Mouse (Mus musculus): ENCODE data around the gene Lin7a.

GRCm38 (mm10) chr10:107244691-107245530 lies 26.6 kb upstream of the Lin7a start:
- TF ChIP-seq CTCF (conservative IDR thresholded peaks at IDR 0.05; ENCODE audit: low read length), result no peak
- no peak for TF ChIP-seq POU5F1 (IDR thresholded peaks at IDR 0.05; ENCODE audit: borderline replicate concordance, low read length)
- no peak for TF ChIP-seq NANOG (IDR thresholded peaks at IDR 0.05; ENCODE audit: borderline replicate concordance, low read length)
